Mouse (Mus musculus) lung, postnatal 0 days (tissue): Measurements from ENCODE around the gene Gtse1. TPM values are rescaled to one million over a fixed set of nuclear protein-coding genes. Genes with fewer than 3 reads are reported as not detected.

Experiments used
- ATAC-seq: fragments of 200-750 bp; cut with Nextera tagmentation; 2 replicates; pipeline ENCODE4 v1.8.0; 2017; ENCODE audit warnings: moderate library complexity
- DNase-seq: peaks from one replicate; pipeline ENCODE4 v3.0.0-alpha.2; 2016; ENCODE audit warnings: low spot score
- H3K27ac ChIP-seq: fragments of 300-500 bp; sonication (generic); 2 replicates; pipeline ENCODE4 v1.5.1; 2014; ENCODE audit warnings: antibody characterized with exemption, mild to moderate bottlenecking, low read length, mixed read lengths
- H3K27me3 ChIP-seq: fragments of 300-500 bp; sonication (generic); replicated peaks from 2 replicates; pipeline ENCODE4 v1.6.1; 2014; ENCODE audit warnings: low read length, mixed read lengths; ENCODE audit not compliant: insufficient read depth
- H3K36me3 ChIP-seq: fragments of 300-500 bp; sonication (generic); 2 replicates; pipeline ENCODE4 v1.6.1; 2014; ENCODE audit warnings: low read length, mixed read lengths; ENCODE audit not compliant: insufficient read depth
- H3K4me1 ChIP-seq: fragments of 300-500 bp; sonication (generic); 2 replicates; pipeline ENCODE4 v1.6.1; 2014; ENCODE audit warnings: antibody characterized with exemption, low read depth, low read length, mixed read lengths; ENCODE audit not compliant: insufficient read depth
- H3K4me2 ChIP-seq: fragments of 300-500 bp; sonication (generic); replicated peaks from 2 replicates; pipeline ENCODE4 v1.6.1; 2014; ENCODE audit warnings: low read depth, mild to moderate bottlenecking, low read length, moderate library complexity, mixed read lengths
- H3K4me3 ChIP-seq: fragments of 300-500 bp; sonication (generic); 2 replicates; pipeline ENCODE4 v1.5.1; 2014; ENCODE audit warnings: low read depth, low read length
- H3K9ac ChIP-seq: fragments of 300-500 bp; sonication (generic); replicated peaks from 2 replicates; pipeline ENCODE4 v1.6.1; 2014; ENCODE audit warnings: low read depth, mild to moderate bottlenecking
- H3K9me3 ChIP-seq: fragments of 300-500 bp; sonication (generic); 2 replicates; pipeline ENCODE4 v1.6.1; 2016; ENCODE audit warnings: low read length, mixed read lengths
- CTCF ChIP-seq: IDR thresholded peaks from 2 replicates; pipeline ENCODE4 v1.5.1; 2016; ENCODE audit warnings: antibody characterized with exemption, mild to moderate bottlenecking
- EP300 ChIP-seq: IDR thresholded peaks from 2 replicates; pipeline ENCODE4 v1.6.1; 2016; ENCODE audit warnings: antibody characterized with exemption, mild to moderate bottlenecking, control low read depth
- WGBS: fragments of 180-500 bp; shearing (Covaris S2); extraction: QIAGEN DNeasy Blood & Tissue Kit; methylation state at CpG from one replicate; pipeline ENCODE4 v1.1.7; 2014; 5-methylcytosine and 5-hydroxymethylcytosine counted together
- polyA plus RNA-seq: library from polyadenylated mRNA; unstranded; fragments of >200 nt; fragmentation: Nextera tagmentation; extraction: Ambion mirVana; gene quantifications from 2 replicates; pipeline ENCODE4 v1.2.1, GENCODE M21; 2015

Gtse1 gene
- polyA plus RNA-seq, 1 experiment from 2014 or later = 1.5 TPM

GRCm38 (mm10) chr15:85821203-85822010 is 38.1 kb upstream of the Gtse1 start, which contains the start of gene Pkdrej:
Gene Pkdrej (minus strand): TSS chr15:85821734.
- no peaks in the 10 kb centered on the region for H3K36me3 ChIP-seq
- peak within 1 kb of the TSS; percentile 23; the same call in 1 of the 2 replicates for H3K9ac ChIP-seq
- no peaks in the 10 kb centered on the region for H3K27me3 ChIP-seq
- no peak for TF ChIP-seq EP300
- no peak for TF ChIP-seq CTCF
- no peak within 1 kb of the TSS for H3K27ac ChIP-seq
- H3K9me3 ChIP-seq = no peaks in the 10 kb centered on the region; the same call in 1 of the 2 replicates
- WGBS = 2% methylated on average over 57 of the region's 65 CpGs
- no peaks in the 10 kb centered on the region for H3K4me1 ChIP-seq
- DNase-seq (peak; percentile 29), ATAC-seq (peak; percentile 75)
- H3K4me3 ChIP-seq = peak within 1 kb of the TSS; percentile 39
- H3K4me2 ChIP-seq = peak within 1 kb of the TSS; percentile 92

- H3K4me1 ChIP-seq = no peaks in the 10 kb centered on the region
- peak overlapping the region; percentile 92 for H3K4me2 ChIP-seq
- peak; percentile 50 for TF ChIP-seq CTCF
- peak; percentile 62; the same call in 1 of the 2 replicates for TF ChIP-seq EP300
- no peaks in the 10 kb centered on the region for H3K27me3 ChIP-seq
- no peaks in the 10 kb centered on the region; the same call in 1 of the 2 replicates for H3K9me3 ChIP-seq
- DNase-seq = peak; percentile 33
- no peaks in the 10 kb centered on the region for H3K36me3 ChIP-seq
- H3K9ac ChIP-seq = no peak overlapping the region; the same call in 1 of the 2 replicates
- H3K27ac ChIP-seq = no peak overlapping the region
- peak overlapping the region; percentile 39; the same call in 1 of the 2 replicates for H3K4me3 ChIP-seq
- 17% methylated on average over 4 of the region's 4 CpGs for WGBS
- peak; percentile 55 for ATAC-seq
Observed at GRCm38 (mm10) chr15:85822011-85822359, 37.6 kb upstream of the Gtse1 start.

- no peaks in the 10 kb centered on the region for H3K9me3 ChIP-seq
- no peak overlapping the region for H3K4me3 ChIP-seq
- ATAC-seq = no peak
- WGBS = 35% methylated on average over 5 of the region's 5 CpGs
- no peak overlapping the region for H3K4me2 ChIP-seq
- no peak overlapping the region for H3K9ac ChIP-seq
- H3K27ac ChIP-seq = no peak overlapping the region
- TF ChIP-seq EP300 (no peak), CTCF (no peak)
- no peak for DNase-seq
- H3K36me3 ChIP-seq = no peaks in the 10 kb centered on the region
- no peaks in the 10 kb centered on the region for H3K27me3 ChIP-seq
- H3K4me1 ChIP-seq = no peaks in the 10 kb centered on the region
Observed at GRCm38 (mm10) chr15:85826676-85827075, 32.9 kb upstream of the Gtse1 start.

GRCm38 (mm10) chr15:85828071-85828470 is 31.5 kb upstream of the Gtse1 start:
- TF ChIP-seq CTCF (no peak), EP300 (no peak)
- H3K4me3 ChIP-seq = no peak overlapping the region

GRCm38 (mm10) chr15:85829470-85829869 is 30.1 kb upstream of the Gtse1 start:
- 75% methylated on average over 5 of the region's 5 CpGs for WGBS
- ATAC-seq = no peak
- TF ChIP-seq CTCF (no peak), EP300 (no peak)

More at GRCm38 (mm10) chr15:85828071-85828470, 31.5 kb upstream of the Gtse1 start:
- no peak overlapping the region for H3K9ac ChIP-seq
- no peaks in the 10 kb centered on the region for H3K27me3 ChIP-seq
- DNase-seq = peak; percentile 72
- H3K4me2 ChIP-seq = no peak overlapping the region
- no peaks in the 10 kb centered on the region for H3K36me3 ChIP-seq
- no peaks in the 10 kb centered on the region for H3K9me3 ChIP-seq
- 0 out of 2 replicates have a peak overlapping the region, but pooled peaks have one; percentile 23 for H3K27ac ChIP-seq
- H3K4me1 ChIP-seq = no peaks in the 10 kb centered on the region; the same call in 1 of the 2 replicates
- no peak for ATAC-seq
- 54% methylated on average over 4 of the region's 4 CpGs for WGBS

GRCm38 (mm10) chr15:85831954-85832590 is 27.5 kb upstream of the Gtse1 start, which contains the start of gene Ttc38:
Gene Ttc38 (plus strand): TSS chr15:85832306.
- Histone ChIP-seq H3K36me3 (no peaks in the 10 kb centered on the region), H3K27me3 (no peaks in the 10 kb centered on the region), H3K27ac (peak within 1 kb of the TSS; percentile 48), H3K4me3 (peak within 1 kb of the TSS; percentile 49), H3K4me2 (peak within 1 kb of the TSS; percentile 53), H3K9ac (peak within 1 kb of the TSS; percentile 55), H3K4me1 (no peaks in the 10 kb centered on the region; the same call in 1 of the 2 replicates), H3K9me3 (no peaks in the 10 kb centered on the region)
- WGBS = 2% methylated on average over 27 of the region's 27 CpGs
- TF ChIP-seq CTCF = no peak
- no peak for TF ChIP-seq EP300
- ATAC-seq (peak; percentile 93), DNase-seq (peak; percentile 89)

More at GRCm38 (mm10) chr15:85829470-85829869, 30.1 kb upstream of the Gtse1 start:
- no peaks in the 10 kb centered on the region for H3K36me3 ChIP-seq
- no peak overlapping the region for H3K9ac ChIP-seq
- DNase-seq = no peak
- no peak overlapping the region for H3K4me2 ChIP-seq
- H3K9me3 ChIP-seq = no peaks in the 10 kb centered on the region
- no peak overlapping the region for H3K4me3 ChIP-seq
- no peaks in the 10 kb centered on the region; the same call in 1 of the 2 replicates for H3K4me1 ChIP-seq
- no peak overlapping the region for H3K27ac ChIP-seq
- no peaks in the 10 kb centered on the region for H3K27me3 ChIP-seq
